Mouse (Mus musculus) bone marrow, adult 2 months (tissue): ENCODE measurements around the gene Olfr6.

Experiments
- CTCF ChIP-seq: fragments of 200-500 bp; IDR thresholded peaks from 2 replicates; pipeline ENCODE4 v1.5.1; 2011; ENCODE audit warnings: low read length, control low read depth; ENCODE audit not compliant: control insufficient read depth, insufficient read depth
- POLR2A ChIP-seq: fragments of 200-500 bp; IDR thresholded peaks from 2 replicates; pipeline ENCODE4 v1.6.1; 2011; ENCODE audit warnings: low read depth, mild to moderate bottlenecking, control low read depth, low read length, borderline replicate concordance; ENCODE audit not compliant: control insufficient read depth

- TF ChIP-seq POLR2A (no peak), CTCF (no peak)
Measured at GRCm38 (mm10) chr7:107004169-107004568, 40.4 kb upstream of the Olfr6 start.
